Mouse (Mus musculus) ES-Bruce4 (cell line): Measurements from ENCODE around the gene G0s2.

Experiments
- CTCF ChIP-seq: IDR thresholded peaks from one replicate; pipeline ENCODE4 v1.8.1; 2011; ENCODE audit warnings: low read depth, low read length
- POLR2A ChIP-seq: IDR thresholded peaks from one replicate; pipeline ENCODE4 v1.8.1; 2011; ENCODE audit warnings: low read length; ENCODE audit not compliant: insufficient read depth

GRCm38 (mm10) chr1:193303096-193303495, 30.1 kb upstream of the G0s2 start:
- TF ChIP-seq POLR2A (no peak), CTCF (no peak)
